Comparison of ENCODE assay signal across 23 mouse cellular contexts in the genomic region with DNA sequence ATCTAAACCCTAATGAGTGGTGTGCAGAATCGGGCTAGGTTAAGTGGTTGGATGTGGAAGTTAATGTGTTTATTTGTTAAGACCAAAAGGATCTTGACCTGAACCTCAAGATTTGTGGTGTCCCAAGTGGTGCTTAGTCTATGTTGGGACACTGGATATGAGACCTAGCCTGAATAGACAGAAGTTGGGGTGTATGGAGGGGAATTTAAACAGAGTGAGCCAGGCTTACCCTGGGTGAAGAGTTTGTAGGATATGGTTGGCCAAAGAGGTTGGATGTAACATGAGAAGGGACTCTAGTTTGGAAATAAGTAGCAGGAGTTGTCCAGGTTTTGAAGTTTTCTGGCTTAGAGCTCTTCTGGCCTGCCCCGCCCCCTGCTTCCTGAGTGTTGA. TPM values are rescaled to one million over a fixed set of nuclear protein-coding genes. Genes with fewer than 3 reads are reported as not detected.
DNase-seq lines count a peak whose midpoint lies in the region; ATAC-seq lines count a peak whose summit lies in the region.
"Had no signal": no experiment of that assay in that cellular context is flagged by ENCODE, and none has a peak within 500 bp of the region (broad histone marks: within the 10 kb centered on the region; RNA-seq: fewer than 3 reads in every experiment).

No protein-coding gene starts in this region.

- H3K9ac ChIP-seq in embryonic facial prominence, embryonic 12.5 days: no peak overlapping the region
- H3K9ac ChIP-seq in hindbrain, embryonic 12.5 days: no peak overlapping the region
- H3K9ac ChIP-seq in hindbrain, embryonic 11.5 days (ENCODE audit: low read depth, low read length): no peak overlapping the region
- H3K9ac ChIP-seq in midbrain, embryonic 11.5 days (ENCODE audit: low read length): no peak overlapping the region
- H3K9ac ChIP-seq in midbrain, embryonic 16.5 days (ENCODE audit: low read depth, low read length): no peak overlapping the region
- H3K9ac ChIP-seq: embryonic facial prominence, embryonic 15.5 days; forebrain, embryonic 12.5 days had no signal

- WGBS in embryonic facial prominence, embryonic 12.5 days: 88% methylated on average over 2 of the region's 2 CpGs
- 95% methylated on average over 2 of the region's 2 CpGs for WGBS in embryonic facial prominence, embryonic 10.5 days
- WGBS in hindbrain, embryonic 12.5 days: 97% methylated on average over 2 of the region's 2 CpGs
- WGBS in hindbrain, embryonic 11.5 days: 98% methylated on average over 2 of the region's 2 CpGs
- WGBS in midbrain, embryonic 11.5 days: 93% methylated on average over 2 of the region's 2 CpGs
- WGBS in midbrain, embryonic 10.5 days: 91% methylated on average over 2 of the region's 2 CpGs
- WGBS in midbrain, embryonic 16.5 days: 98% methylated on average over 2 of the region's 2 CpGs

- no peaks in the 10 kb centered on the region for H3K27me3 ChIP-seq in embryonic facial prominence, embryonic 12.5 days
- no peaks in the 10 kb centered on the region for H3K27me3 ChIP-seq in embryonic facial prominence, embryonic 10.5 days (replicated peaks; ENCODE audit: low read depth, poor library complexity, severe bottlenecking)
- no peaks in the 10 kb centered on the region for H3K27me3 ChIP-seq in hindbrain, embryonic 12.5 days
- no peaks in the 10 kb centered on the region for H3K27me3 ChIP-seq in hindbrain, embryonic 11.5 days (ENCODE audit: control insufficient read depth, insufficient read depth, low read length)
- no peaks in the 10 kb centered on the region for H3K27me3 ChIP-seq in midbrain, embryonic 11.5 days (ENCODE audit: control insufficient read depth, insufficient read depth, low read length)
- H3K27me3 ChIP-seq in midbrain, embryonic 10.5 days (ENCODE audit: low read depth, poor library complexity, severe bottlenecking): no peaks in the 10 kb centered on the region
- no peaks in the 10 kb centered on the region for H3K27me3 ChIP-seq in midbrain, embryonic 16.5 days (ENCODE audit: control insufficient read depth, insufficient read depth, low read depth, low read length)
- H3K27me3 ChIP-seq: embryonic facial prominence, embryonic 15.5 days; forebrain, embryonic 12.5 days had no signal

- H3K9me3 ChIP-seq in embryonic facial prominence, embryonic 12.5 days: peaks cover 40% of the 10 kb centered on the region
- H3K9me3 ChIP-seq in embryonic facial prominence, embryonic 10.5 days: peaks cover 60% of the 10 kb centered on the region
- H3K9me3 ChIP-seq in hindbrain, embryonic 12.5 days (replicated peaks): peaks cover 32% of the 10 kb centered on the region
- H3K9me3 ChIP-seq in hindbrain, embryonic 11.5 days (ENCODE audit: control insufficient read depth, low read length): peaks cover 20% of the 10 kb centered on the region
- peaks cover 28% of the 10 kb centered on the region for H3K9me3 ChIP-seq in midbrain, embryonic 11.5 days (ENCODE audit: control insufficient read depth, low read length)
- peaks cover 59% of the 10 kb centered on the region for H3K9me3 ChIP-seq in midbrain, embryonic 10.5 days (replicated peaks)
- peaks cover 20% of the 10 kb centered on the region for H3K9me3 ChIP-seq in midbrain, embryonic 16.5 days (replicated peaks; ENCODE audit: control insufficient read depth, low read length, poor library complexity, severe bottlenecking)

- no peaks in the 10 kb centered on the region for H3K4me1 ChIP-seq in embryonic facial prominence, embryonic 12.5 days
- H3K4me1 ChIP-seq in embryonic facial prominence, embryonic 10.5 days: no peaks in the 10 kb centered on the region
- H3K4me1 ChIP-seq in hindbrain, embryonic 12.5 days: no peaks in the 10 kb centered on the region
- no peaks in the 10 kb centered on the region for H3K4me1 ChIP-seq in hindbrain, embryonic 11.5 days (replicated peaks; ENCODE audit: control insufficient read depth, insufficient read depth, low read length)
- no peaks in the 10 kb centered on the region for H3K4me1 ChIP-seq in midbrain, embryonic 11.5 days (ENCODE audit: control insufficient read depth, insufficient read depth, low read length)
- H3K4me1 ChIP-seq in midbrain, embryonic 10.5 days: no peaks in the 10 kb centered on the region
- no peaks in the 10 kb centered on the region for H3K4me1 ChIP-seq in midbrain, embryonic 16.5 days (ENCODE audit: control insufficient read depth, insufficient read depth, low read length)
- H3K4me1 ChIP-seq: embryonic facial prominence, embryonic 15.5 days; forebrain, embryonic 12.5 days; heart, embryonic 10.5 days had no signal

- no peak for DNase-seq in embryonic facial prominence, embryonic 10.5 days (ENCODE audit: low spot score)
- DNase-seq in hindbrain, embryonic 11.5 days (ENCODE audit: low spot score): no peak
- DNase-seq in midbrain, embryonic 11.5 days (ENCODE audit: low spot score, missing footprints): peak; percentile 66
- no peak for DNase-seq in midbrain, embryonic 10.5 days (ENCODE audit: low spot score)
- DNase-seq: adrenal gland, postnatal 14 days; B cell, adult 2 months; cerebellum, adult 11-12 months; cerebellum, adult 9-10 months; cerebellum, postnatal 36 days; gastrocnemius, postnatal 10 days; heart, postnatal 10 days; heart, postnatal 4 days had no signal

- H3K36me3 ChIP-seq in embryonic facial prominence, embryonic 12.5 days: peaks cover 42% of the 10 kb centered on the region
- H3K36me3 ChIP-seq in embryonic facial prominence, embryonic 10.5 days (replicated peaks): peaks cover 54% of the 10 kb centered on the region
- peaks cover 44% of the 10 kb centered on the region for H3K36me3 ChIP-seq in hindbrain, embryonic 12.5 days
- peaks cover 29% of the 10 kb centered on the region for H3K36me3 ChIP-seq in hindbrain, embryonic 11.5 days (ENCODE audit: control insufficient read depth, insufficient read depth, low read length)
- peaks cover 26% of the 10 kb centered on the region for H3K36me3 ChIP-seq in midbrain, embryonic 11.5 days (ENCODE audit: control insufficient read depth, insufficient read depth, low read length)
- peaks cover 54% of the 10 kb centered on the region for H3K36me3 ChIP-seq in midbrain, embryonic 10.5 days
- peaks cover 38% of the 10 kb centered on the region for H3K36me3 ChIP-seq in midbrain, embryonic 16.5 days (ENCODE audit: control insufficient read depth, insufficient read depth, low read length)

- 0 out of 2 replicates have a peak, but pooled peaks have one; percentile 6 for ATAC-seq in embryonic facial prominence, embryonic 12.5 days (ENCODE audit: insufficient number of reproducible peaks, insufficient read depth, low FRiP score, low TSS enrichment)
- 0 out of 2 replicates have a peak, but pooled peaks have one; percentile 24 for ATAC-seq in hindbrain, embryonic 12.5 days (ENCODE audit: low FRiP score)
- ATAC-seq in hindbrain, embryonic 11.5 days (ENCODE audit: low FRiP score): no peak; the same call in 1 of the 2 replicates
- no peak for ATAC-seq in midbrain, embryonic 11.5 days (ENCODE audit: low FRiP score)
- peak; percentile 53; the same call in 1 of the 2 replicates for ATAC-seq in midbrain, embryonic 16.5 days
- ATAC-seq: CD4-positive, CD25-positive, alpha-beta regulatory T cell, adult 4 months; inflammation-experienced regulatory T-cells, adult 6 months; intestine, postnatal 0 days had no signal

- no peak overlapping the region for H3K4me3 ChIP-seq in embryonic facial prominence, embryonic 12.5 days
- H3K4me3 ChIP-seq in embryonic facial prominence, embryonic 10.5 days: no peak overlapping the region
- no peak overlapping the region for H3K4me3 ChIP-seq in hindbrain, embryonic 12.5 days
- H3K4me3 ChIP-seq in hindbrain, embryonic 11.5 days (ENCODE audit: low read depth, low read length): no peak overlapping the region
- no peak overlapping the region for H3K4me3 ChIP-seq in midbrain, embryonic 11.5 days (ENCODE audit: low read depth, low read length)
- no peak overlapping the region for H3K4me3 ChIP-seq in midbrain, embryonic 10.5 days
- H3K4me3 ChIP-seq in midbrain, embryonic 16.5 days (ENCODE audit: low read depth, low read length): no peak overlapping the region
- H3K4me3 ChIP-seq: embryonic facial prominence, embryonic 15.5 days; erythroblast, embryonic 14.5 days; forebrain, embryonic 12.5 days; heart, embryonic 10.5 days had no signal

- H3K27ac ChIP-seq in embryonic facial prominence, embryonic 12.5 days: no peak overlapping the region
- H3K27ac ChIP-seq in embryonic facial prominence, embryonic 10.5 days (replicated peaks): no peak overlapping the region
- no peak overlapping the region for H3K27ac ChIP-seq in hindbrain, embryonic 12.5 days
- H3K27ac ChIP-seq in hindbrain, embryonic 11.5 days (ENCODE audit: low read depth, low read length): no peak overlapping the region
- no peak overlapping the region for H3K27ac ChIP-seq in midbrain, embryonic 11.5 days (ENCODE audit: low read depth, low read length)
- no peak overlapping the region for H3K27ac ChIP-seq in midbrain, embryonic 10.5 days (replicated peaks)
- H3K27ac ChIP-seq in midbrain, embryonic 16.5 days (ENCODE audit: low read length): no peak overlapping the region
- H3K27ac ChIP-seq: embryonic facial prominence, embryonic 15.5 days; forebrain, embryonic 12.5 days; heart, embryonic 10.5 days had no signal

- no peak overlapping the region for H3K4me2 ChIP-seq in embryonic facial prominence, embryonic 12.5 days (replicated peaks)
- no peak overlapping the region for H3K4me2 ChIP-seq in hindbrain, embryonic 12.5 days (replicated peaks)
- no peak overlapping the region for H3K4me2 ChIP-seq in hindbrain, embryonic 11.5 days (replicated peaks; ENCODE audit: low read depth, low read length)
- H3K4me2 ChIP-seq in midbrain, embryonic 11.5 days: no peak overlapping the region
- H3K4me2 ChIP-seq in midbrain, embryonic 16.5 days (ENCODE audit: low read length): no peak overlapping the region
- H3K4me2 ChIP-seq: embryonic facial prominence, embryonic 15.5 days; forebrain, embryonic 12.5 days had no signal

RNA-seq across cellular contexts. Expression of a gene that starts 14.7 kb away (rescaled TPM):
- 61.1 and 62.5 TPM in 2 replicates for polyA plus RNA-seq in embryonic facial prominence, embryonic 12.5 days (2016; fragmentation: Nextera tagmentation; extraction: Ambion mirVana)
- polyA plus RNA-seq in embryonic facial prominence, embryonic 10.5 days (2016; fragmentation: Nextera tagmentation; extraction: Ambion mirVana): 61.0 and 65.0 TPM in 2 replicates
- 59.4 and 61.8 TPM in 2 replicates for polyA plus RNA-seq in hindbrain, embryonic 12.5 days (2016; fragmentation: Nextera tagmentation; extraction: Ambion mirVana)
- 70.8 and 71.4 TPM in 2 replicates for polyA plus RNA-seq in hindbrain, embryonic 11.5 days (2014; fragmentation: Nextera tagmentation; extraction: Ambion mirVana)
- polyA plus RNA-seq in midbrain, embryonic 11.5 days (2014; fragmentation: Nextera tagmentation; extraction: Ambion mirVana): 77.7 and 82.3 TPM in 2 replicates
- 65.2 and 69.8 TPM in 2 replicates for polyA plus RNA-seq in midbrain, embryonic 10.5 days (2016; fragmentation: Nextera tagmentation; extraction: Ambion mirVana)
- 55.0 and 57.7 TPM in 2 replicates for polyA plus RNA-seq in midbrain, embryonic 16.5 days (2015; fragmentation: Nextera tagmentation; extraction: Ambion mirVana)

RNA-seq across cellular contexts. Expression of a gene that starts 15.3 kb away (rescaled TPM):
- 2.1 and 2.2 TPM in 2 replicates for polyA plus RNA-seq in embryonic facial prominence, embryonic 12.5 days (2016; fragmentation: Nextera tagmentation; extraction: Ambion mirVana)
- polyA plus RNA-seq in embryonic facial prominence, embryonic 10.5 days (2016; fragmentation: Nextera tagmentation; extraction: Ambion mirVana): 1.7 and 2.2 TPM in 2 replicates
- polyA plus RNA-seq in hindbrain, embryonic 12.5 days (2016; fragmentation: Nextera tagmentation; extraction: Ambion mirVana): 1.1 and 1.8 TPM in 2 replicates
- polyA plus RNA-seq in hindbrain, embryonic 11.5 days (2014; fragmentation: Nextera tagmentation; extraction: Ambion mirVana): 1.7 and 2.3 TPM in 2 replicates
- 4.6 and 5.2 TPM in 2 replicates for polyA plus RNA-seq in midbrain, embryonic 11.5 days (2014; fragmentation: Nextera tagmentation; extraction: Ambion mirVana)
- 2.9 and 3.9 TPM in 2 replicates for polyA plus RNA-seq in midbrain, embryonic 10.5 days (2016; fragmentation: Nextera tagmentation; extraction: Ambion mirVana)
- polyA plus RNA-seq in midbrain, embryonic 16.5 days (2015; fragmentation: Nextera tagmentation; extraction: Ambion mirVana): 0.61 and 1.3 TPM in 2 replicates
- polyA plus RNA-seq: erythroblast, embryonic 14.5 days; G1E had no signal

Comparison
In these comparisons a context has a peak if more than half of its experiments do, and no peak if none do; other contexts are left out.
1. ATAC-seq: peak in embryonic facial prominence, embryonic 12.5 days (single experiment), hindbrain, embryonic 12.5 days (single experiment) and midbrain, embryonic 16.5 days (single experiment); none in hindbrain, embryonic 11.5 days (single experiment) and midbrain, embryonic 11.5 days (single experiment).